Mouse (Mus musculus) midbrain, embryonic 11.5 days (tissue): ENCODE data around the gene Chchd1. TPM values are rescaled to one million over a fixed set of nuclear protein-coding genes. Genes with fewer than 3 reads are reported as not detected.

Experiments used
- ATAC-seq: fragments of 200-750 bp; cut with Nextera tagmentation; 2 replicates; pipeline ENCODE4 v1.8.0; 2017; ENCODE audit warnings: moderate TSS enrichment, moderate library complexity; ENCODE audit not compliant: low FRiP score
- DNase-seq: peaks from one replicate; pipeline ENCODE4 v3.0.0; 2015; ENCODE audit warnings: low spot score; ENCODE audit errors: missing footprints
- H3K27ac ChIP-seq: fragments of 300-500 bp; sonication (generic); 2 replicates; pipeline ENCODE4 v1.5.1; 2014; ENCODE audit warnings: low read depth, low read length
- H3K27me3 ChIP-seq: fragments of 300-500 bp; sonication (generic); 2 replicates; pipeline ENCODE4 v1.6.1; 2014; ENCODE audit warnings: mild to moderate bottlenecking, low read length, moderate library complexity, mixed read lengths; ENCODE audit not compliant: control insufficient read depth, insufficient read depth
- H3K36me3 ChIP-seq: fragments of 300-500 bp; sonication (generic); 2 replicates; pipeline ENCODE4 v1.6.1; 2014; ENCODE audit warnings: mild to moderate bottlenecking, low read length, moderate library complexity, mixed read lengths; ENCODE audit not compliant: control insufficient read depth, insufficient read depth
- H3K4me1 ChIP-seq: fragments of 300-500 bp; sonication (generic); 2 replicates; pipeline ENCODE4 v1.6.1; 2014; ENCODE audit warnings: low read length; ENCODE audit not compliant: control insufficient read depth, insufficient read depth
- H3K4me2 ChIP-seq: fragments of 300-500 bp; sonication (generic); 2 replicates; pipeline ENCODE4 v1.6.1; 2014; ENCODE audit warnings: mild to moderate bottlenecking, moderate library complexity
- H3K4me3 ChIP-seq: fragments of 300-500 bp; sonication (generic); 2 replicates; pipeline ENCODE4 v1.5.1; 2014; ENCODE audit warnings: low read depth, low read length
- H3K9ac ChIP-seq: fragments of 300-500 bp; sonication (generic); 2 replicates; pipeline ENCODE4 v1.6.1; 2014; ENCODE audit warnings: low read length
- H3K9me3 ChIP-seq: fragments of 300-500 bp; sonication (generic); 2 replicates; pipeline ENCODE4 v1.6.1; 2016; ENCODE audit warnings: low read length; ENCODE audit not compliant: control insufficient read depth
- WGBS: fragments of 180-500 bp; shearing (Covaris S2); extraction: QIAGEN DNeasy Blood & Tissue Kit; methylation state at CpG from one replicate; pipeline ENCODE4 v1.1.7; 2014; 5-methylcytosine and 5-hydroxymethylcytosine counted together
- polyA plus RNA-seq: library from polyadenylated mRNA; unstranded; fragments of >200 nt; fragmentation: Nextera tagmentation; extraction: Ambion mirVana; gene quantifications from 2 replicates; pipeline ENCODE4 v1.2.1, GENCODE M21; 2014

Chchd1 gene
- polyA plus RNA-seq, 1 experiment from 2014 or later, result 258 TPM

- WGBS, result 7% methylated on average over 19 of the region's 19 CpGs
- peaks cover 9% of the 10 kb centered on the region; the same call in 1 of the 2 replicates for H3K4me1 ChIP-seq
- peaks cover 6% of the 10 kb centered on the region; the same call in 1 of the 2 replicates for H3K27me3 ChIP-seq
- H3K4me3 ChIP-seq, result peak overlapping the region; percentile 56
- H3K27ac ChIP-seq, result no peak overlapping the region
- H3K36me3 ChIP-seq, result no peaks in the 10 kb centered on the region
- peak; percentile 57 for ATAC-seq
- no peaks in the 10 kb centered on the region for H3K9me3 ChIP-seq
- H3K4me2 ChIP-seq, result peak overlapping the region; percentile 94
- H3K9ac ChIP-seq, result peak overlapping the region; percentile 77
- peak; percentile 89 for DNase-seq
These were observed 41.0 kb upstream of the Chchd1 start for GRCm38 (mm10) chr14:20661661-20662331.

- Histone ChIP-seq H3K4me1 (peaks cover 9% of the 10 kb centered on the region; the same call in 1 of the 2 replicates), H3K4me3 (no peak overlapping the region), H3K36me3 (no peaks in the 10 kb centered on the region), H3K27ac (no peak overlapping the region), H3K9ac (no peak overlapping the region), H3K9me3 (no peaks in the 10 kb centered on the region), H3K4me2 (no peak overlapping the region), H3K27me3 (peaks cover 6% of the 10 kb centered on the region; the same call in 1 of the 2 replicates)
- DNase-seq (no peak), ATAC-seq (no peak)
- 89% methylated on average over 3 of the region's 3 CpGs for WGBS
These were observed 40.1 kb upstream of the Chchd1 start for GRCm38 (mm10) chr14:20662740-20663139.

- Histone ChIP-seq H3K9me3 (no peaks in the 10 kb centered on the region), H3K27me3 (peaks cover 6% of the 10 kb centered on the region; the same call in 1 of the 2 replicates), H3K9ac (no peak overlapping the region), H3K36me3 (no peaks in the 10 kb centered on the region), H3K4me2 (no peak overlapping the region), H3K27ac (no peak overlapping the region), H3K4me3 (no peak overlapping the region), H3K4me1 (peaks cover 9% of the 10 kb centered on the region; the same call in 1 of the 2 replicates)
- DNase-seq (no peak), ATAC-seq (no peak)
- 57% methylated on average over 2 of the region's 2 CpGs for WGBS
These were observed 39.2 kb upstream of the Chchd1 start for GRCm38 (mm10) chr14:20663601-20664000.

GRCm38 (mm10) chr14:20664436-20664835 lies 38.4 kb upstream of the Chchd1 start:
- H3K27me3 ChIP-seq, result peaks cover 6% of the 10 kb centered on the region; the same call in 1 of the 2 replicates
- no peaks in the 10 kb centered on the region for H3K9me3 ChIP-seq
- WGBS, result 63% methylated on average over 3 of the region's 3 CpGs
- H3K9ac ChIP-seq, result no peak overlapping the region
- H3K4me1 ChIP-seq, result peaks cover 9% of the 10 kb centered on the region; the same call in 1 of the 2 replicates
- no peak overlapping the region for H3K27ac ChIP-seq
- no peak overlapping the region for H3K4me3 ChIP-seq
- DNase-seq (no peak), ATAC-seq (no peak)
- H3K4me2 ChIP-seq, result no peak overlapping the region
- H3K36me3 ChIP-seq, result no peaks in the 10 kb centered on the region

GRCm38 (mm10) chr14:20667469-20667868 lies 35.3 kb upstream of the Chchd1 start:
- Histone ChIP-seq H3K27ac (no peak overlapping the region), H3K4me2 (no peak overlapping the region), H3K9me3 (no peaks in the 10 kb centered on the region), H3K27me3 (no peaks in the 10 kb centered on the region), H3K9ac (no peak overlapping the region), H3K4me3 (no peak overlapping the region), H3K4me1 (no peaks in the 10 kb centered on the region), H3K36me3 (no peaks in the 10 kb centered on the region)
- ATAC-seq (no peak), DNase-seq (no peak)
- 67% methylated on average over 1 of the region's 1 CpGs for WGBS

- ATAC-seq (no peak), DNase-seq (no peak)
- Histone ChIP-seq H3K9me3 (no peaks in the 10 kb centered on the region), H3K9ac (no peak within 1 kb of the TSS), H3K27me3 (no peaks in the 10 kb centered on the region), H3K36me3 (no peaks in the 10 kb centered on the region), H3K4me3 (no peak within 1 kb of the TSS), H3K4me1 (no peaks in the 10 kb centered on the region), H3K4me2 (no peak within 1 kb of the TSS), H3K27ac (no peak within 1 kb of the TSS)
- WGBS, result 77% methylated on average over 8 of the region's 8 CpGs
These were observed 34.5 kb upstream of the Chchd1 start, which contains the start of gene Synpo2l for GRCm38 (mm10) chr14:20668154-20668810. Synpo2l (minus strand) TSS chr14:20668354.

- H3K27ac ChIP-seq, result no peak overlapping the region
- peaks cover 9% of the 10 kb centered on the region for H3K4me1 ChIP-seq
- ATAC-seq, result no peak
- no peaks in the 10 kb centered on the region for H3K9me3 ChIP-seq
- no peak overlapping the region for H3K9ac ChIP-seq
- WGBS, result 95% methylated on average over 2 of the region's 2 CpGs
- no peak overlapping the region for H3K4me2 ChIP-seq
- no peaks in the 10 kb centered on the region for H3K27me3 ChIP-seq
- no peak overlapping the region for H3K4me3 ChIP-seq
- no peak for DNase-seq
- H3K36me3 ChIP-seq, result peaks cover 8% of the 10 kb centered on the region
These were observed 29.8 kb upstream of the Chchd1 start for GRCm38 (mm10) chr14:20672990-20673389.

- Histone ChIP-seq H3K4me2 (peak overlapping the region; percentile 85), H3K4me3 (peak overlapping the region; percentile 84), H3K9me3 (no peaks in the 10 kb centered on the region), H3K27me3 (no peaks in the 10 kb centered on the region), H3K36me3 (peaks cover 8% of the 10 kb centered on the region), H3K4me1 (peaks cover 9% of the 10 kb centered on the region), H3K9ac (peak overlapping the region; percentile 46; the same call in 1 of the 2 replicates), H3K27ac (peak overlapping the region; percentile 7; the same call in 1 of the 2 replicates)
- DNase-seq (no peak), ATAC-seq (peak; percentile 82)
- 11% methylated on average over 13 of the region's 13 CpGs for WGBS
These were observed 29.1 kb upstream of the Chchd1 start for GRCm38 (mm10) chr14:20673735-20674063.
